Mouse (Mus musculus) Patski (cell line): ENCODE results near the gene Ly6g6e. TPM values are rescaled to one million over a fixed set of nuclear protein-coding genes. Genes with fewer than 3 reads are reported as not detected.
"Not testable (repeated sequence)": the region's sequence is repeated elsewhere in the genome, so short reads cannot be mapped to it uniquely, and the experiment has no call there.

ENCODE experiments used
- ATAC-seq: fragments of 100-300 bp; one replicate; pipeline ENCODE4 v1.8.0; 2021
- CTCF ChIA-PET: fragments of 350-600 bp; sonication (Branson Sonifier 250); formaldehyde crosslinking; loops from one replicate; lab custom pipeline; 2022; ENCODE audit warnings: inconsistent platforms; lab: Charles Lee
- POLR2A ChIA-PET: fragments of 350-600 bp; sonication (Branson Sonifier 250); formaldehyde crosslinking; loops from one replicate; lab custom pipeline; 2022; ENCODE audit warnings: antibody characterized with exemption, inconsistent platforms; lab: Charles Lee
- DNase-seq: peaks from one replicate; pipeline ENCODE4 v3.0.0-alpha.2; 2011; ENCODE audit warnings: low read depth, low spot score
- H3K27me3 ChIP-seq: fragments of 371-371 bp; one replicate; pipeline ENCODE4 v1.5.1; 2021
- CTCF ChIP-seq: fragments of 100-300 bp; IDR thresholded peaks from one replicate; pipeline ENCODE4 v1.5.1; 2021
- in situ Hi-C: fragments of 300-500 bp; cut with MboI; formaldehyde crosslinking; loops from 3 replicates; pipeline ENCODE4 v1.11.1; 2018; ENCODE audit warnings: low pct_unique_long_range_greater_than_20kb, mixed read lengths
- polyA plus RNA-seq: library from polyadenylated mRNA; unstranded; gene quantifications from one replicate; pipeline ENCODE4 v1.2.3, GENCODE M21; 2021

Gene Ly6g6e
- polyA plus RNA-seq = not detected

- TF ChIP-seq CTCF = no peak
- ChIA-PET CTCF (interaction anchor here (1.7 to 1.8 kb wide), 2 partner anchors 12 to 56 kb away, joined by 4 read pairs; no protein-coding TSS in a partner anchor), POLR2A (no interaction called here)
- DNase-seq (no peak), ATAC-seq (no peak)
- in situ Hi-C loops = no loop called here
- H3K27me3 ChIP-seq = no peaks in the 10 kb centered on the region
Measured at GRCm38 (mm10) chr17:35076507-35077176, at the start of gene Ly6g6e. Ly6g6e (plus strand) TSS chr17:35076902.

GRCm38 (mm10) chr17:35027277-35028068 is 49.2 kb upstream of the Ly6g6e start, which contains the start of gene Sapcd1:
Sapcd1 (minus strand) TSS chr17:35028016.
- in situ Hi-C loops = no loop called here
- no peak for TF ChIP-seq CTCF
- H3K27me3 ChIP-seq = no peaks in the 10 kb centered on the region
- ATAC-seq = no peak
- DNase-seq = no peak
- ChIA-PET CTCF (interaction anchor here (0.8 to 1.5 kb wide), 2 partner anchors 8 to 11 kb away, joined by 3 read pairs; no protein-coding TSS in a partner anchor), POLR2A (interaction anchor here (0.8 kb wide), 1 partner anchor 19 kb away, joined by 3 read pairs; the partner anchor contains the start of gene Msh5)

DNA sequence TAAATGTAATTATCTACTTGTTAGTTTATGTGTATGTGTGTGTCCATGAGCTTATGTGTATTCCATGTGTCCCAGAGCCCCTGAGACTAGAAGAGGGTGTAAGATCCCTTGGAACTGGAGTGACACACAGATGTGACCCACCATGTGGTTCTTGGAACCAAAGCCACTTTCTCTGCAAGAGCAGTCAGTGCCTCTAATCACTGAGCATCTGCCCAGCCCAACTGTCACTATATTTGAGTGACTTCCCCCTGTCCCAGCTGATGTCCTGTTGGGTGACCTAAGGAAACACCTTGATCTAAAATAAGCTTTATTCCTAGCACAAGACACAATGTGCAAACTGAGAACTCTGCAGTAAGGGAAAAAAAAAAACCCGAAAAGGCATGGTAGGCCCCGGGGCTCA is 48.4 kb upstream of the Ly6g6e start:
- in situ Hi-C loops = no loop called here
- no peaks in the 10 kb centered on the region for H3K27me3 ChIP-seq
- no peak for TF ChIP-seq CTCF
- POLR2A ChIA-PET = interaction anchor here (0.6 to 0.8 kb wide), 2 partner anchors 9 to 18 kb away, joined by 3 read pairs; partner anchors contain the start of gene Msh5
- no peak for ATAC-seq
- CTCF ChIA-PET = interaction anchor here (0.8 to 1.5 kb wide), 4 partner anchors 9 to 16 kb away, joined by 3 to 5 read pairs (median 3); no protein-coding TSS in a partner anchor
- DNase-seq = no peak

- H3K27me3 ChIP-seq = no peaks in the 10 kb centered on the region
- ChIA-PET POLR2A (interaction anchor here (0.5 to 1.3 kb wide), 5 partner anchors 18 to 153 kb away, joined by 3 to 4 read pairs (median 3); partner anchors contain the start of gene Clic1), CTCF (interaction anchor here (0.9 to 1.5 kb wide), 4 partner anchors 9 to 19 kb away, joined by 3 to 5 read pairs (median 4); partner anchors contain the start of gene Msh5)
- DNase-seq = no peak
- in situ Hi-C loops = loop anchor here (5.0 kb wide), 1 partner anchor 57 kb away; the partner anchor contains the start of genes Abhd16a and Ly6g6f
- TF ChIP-seq CTCF = no peak
- no peak for ATAC-seq
Measured at GRCm38 (mm10) chr17:35029691-35030532, 46.8 kb upstream of the Ly6g6e start.

DNA sequence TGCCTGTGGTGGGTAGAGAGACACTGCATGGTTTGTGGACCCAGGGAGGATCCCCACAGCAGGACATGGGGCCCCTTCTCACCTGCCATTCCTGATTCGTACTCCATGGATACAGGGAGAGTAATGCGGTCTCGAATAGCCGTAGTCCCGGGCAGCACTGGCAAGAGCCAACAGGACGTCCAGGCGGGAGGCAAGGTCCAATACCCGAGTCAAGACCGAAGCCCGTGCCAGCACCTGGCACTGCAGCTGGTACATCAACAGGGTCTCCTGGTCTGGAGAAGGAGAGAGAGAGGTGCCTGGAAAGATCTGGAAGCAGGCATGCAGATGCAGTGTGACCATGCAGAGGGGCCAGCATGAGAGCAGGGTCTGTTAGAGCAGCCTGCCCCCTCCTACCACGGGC is 45.4 kb upstream of the Ly6g6e start:
- no peak for ATAC-seq
- ChIA-PET POLR2A (no interaction called here), CTCF (no interaction called here)
- no peaks in the 10 kb centered on the region for H3K27me3 ChIP-seq
- DNase-seq = no peak
- in situ Hi-C loops = loop anchor here (5.0 kb wide), 1 partner anchor 56 kb away; the partner anchor contains the start of genes Abhd16a and Ly6g6f
- no peak for TF ChIP-seq CTCF

DNA sequence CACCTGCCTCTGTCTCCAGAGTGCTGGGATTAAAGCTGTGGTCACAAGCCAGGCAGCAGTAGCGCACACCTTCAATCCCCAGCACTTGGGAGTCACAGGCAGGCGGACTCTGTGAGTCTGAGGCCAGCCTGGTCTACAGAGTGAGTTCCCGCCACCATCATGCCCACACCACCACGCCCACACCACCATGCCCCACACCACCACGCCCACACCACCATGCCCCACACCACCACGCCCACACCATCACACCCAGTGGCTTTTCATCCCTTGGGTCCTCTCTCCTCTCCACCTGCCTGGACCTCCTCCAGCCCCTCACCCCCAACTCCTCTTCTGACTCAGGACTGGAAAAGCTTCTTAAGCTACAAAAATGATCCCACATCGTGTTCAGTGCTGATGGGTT is 44.8 kb upstream of the Ly6g6e start:
- ATAC-seq (no peak), DNase-seq (no peak)
- TF ChIP-seq CTCF = no peak
- CTCF ChIA-PET = no interaction called here
- in situ Hi-C loops = loop anchor here (5.0 kb wide), 1 partner anchor 55 kb away; the partner anchor contains the start of genes Abhd16a and Ly6g6f
- no peaks in the 10 kb centered on the region for H3K27me3 ChIP-seq
- POLR2A ChIA-PET = no interaction called here

DNA sequence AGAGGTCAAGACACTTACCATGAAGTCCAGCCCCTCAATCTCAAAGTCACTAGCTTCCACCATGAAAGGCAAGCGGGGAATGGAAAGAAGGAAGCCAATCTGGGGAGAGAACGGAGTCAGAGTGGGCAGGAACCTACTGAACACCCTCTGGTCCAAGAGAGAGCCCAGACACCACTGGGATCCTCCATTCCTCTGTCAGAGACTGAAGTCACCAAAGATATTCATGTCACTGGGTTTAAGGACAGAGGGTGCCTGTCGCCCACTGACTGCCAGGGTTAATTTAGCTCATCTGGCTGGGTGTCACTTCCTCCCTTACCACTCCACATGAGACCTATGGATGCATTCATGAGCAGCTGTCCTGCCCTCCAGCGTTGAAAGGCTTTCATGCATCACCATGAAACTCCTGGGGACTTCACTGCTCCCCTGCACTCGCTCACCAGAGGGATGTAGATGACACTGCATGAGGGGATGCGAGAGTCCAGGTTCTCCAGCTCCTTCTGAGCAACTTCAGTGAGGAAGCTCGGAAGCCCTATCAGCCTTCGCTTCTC is 44.3 kb upstream of the Ly6g6e start:
- POLR2A ChIA-PET = no interaction called here
- in situ Hi-C loops = loop anchor here (5.0 kb wide), 1 partner anchor 55 kb away; the partner anchor contains the start of genes Abhd16a and Ly6g6f

DNA sequence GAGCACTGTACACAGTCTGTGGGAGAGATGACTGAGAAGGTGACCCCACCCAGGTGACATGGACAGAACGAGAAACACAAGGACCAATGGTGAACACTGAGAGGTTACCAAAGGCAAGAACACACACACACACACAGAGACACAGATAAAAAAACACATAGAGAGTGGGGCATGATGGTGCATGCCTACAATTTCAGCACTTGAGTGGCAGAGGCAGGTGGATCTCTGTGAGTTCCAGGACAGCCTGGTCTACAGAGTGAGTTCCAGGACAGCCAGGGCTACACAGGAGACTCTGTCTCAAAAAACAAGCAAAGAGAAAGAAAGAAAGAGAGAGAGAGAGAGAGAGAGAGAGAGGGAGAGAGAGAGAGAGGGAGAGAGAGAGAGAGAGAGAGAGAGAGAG is 43.0 kb upstream of the Ly6g6e start:
- H3K27me3 ChIP-seq, CTCF ChIA-PET, ATAC-seq, DNase-seq, POLR2A ChIA-PET: not testable (repeated sequence)
- in situ Hi-C loops = loop anchor here (5.0 kb wide), 1 partner anchor 54 kb away; the partner anchor contains the start of genes Abhd16a and Ly6g6f

More for the DNA sequence above, 44.3 kb upstream of the Ly6g6e start:
- TF ChIP-seq CTCF = no peak
- DNase-seq = no peak
- ATAC-seq = no peak
- no peaks in the 10 kb centered on the region for H3K27me3 ChIP-seq
- CTCF ChIA-PET = interaction anchor here (0.9 kb wide), 1 partner anchor 10 kb away, joined by 3 read pairs; no protein-coding TSS in a partner anchor

- ChIA-PET CTCF (interaction anchor here (1.1 to 1.6 kb wide), 2 partner anchors 14 to 79 kb away, joined by 3 read pairs; no protein-coding TSS in a partner anchor), POLR2A (no interaction called here)
- H3K27me3 ChIP-seq = no peaks in the 10 kb centered on the region
- TF ChIP-seq CTCF = no peak
- DNase-seq = no peak
- in situ Hi-C loops = loop anchor here (5.0 kb wide), 1 partner anchor 52 kb away; the partner anchor contains the start of genes Abhd16a and Ly6g6f
- ATAC-seq = no peak
Measured at GRCm38 (mm10) chr17:35034896-35035295, 41.8 kb upstream of the Ly6g6e start.
